Mouse (Mus musculus) embryonic fibroblast, embryonic 13.5 days (primary cell): ENCODE results near the gene Ier2.

ENCODE experiments used
- CTCF ChIP-seq: IDR thresholded peaks from 2 replicates; pipeline ENCODE4 v1.5.1; 2011; ENCODE audit warnings: mild to moderate bottlenecking, control low read depth, low read length, moderate library complexity, borderline replicate concordance; ENCODE audit not compliant: insufficient read depth
- POLR2A ChIP-seq: IDR thresholded peaks from 2 replicates; pipeline ENCODE4 v1.6.1; 2011; ENCODE audit warnings: low read depth, mild to moderate bottlenecking, control low read depth, low read length, moderate library complexity

GRCm38 (mm10) chr8:84654597-84654996, 8.1 kb downstream of the Ier2 start:
- TF ChIP-seq POLR2A (no peak), CTCF (no peak)
